Mouse (Mus musculus) limb, embryonic 11.5 days (tissue): ENCODE data around the gene Tmem50a. TPM values are rescaled to one million over a fixed set of nuclear protein-coding genes. Genes with fewer than 3 reads are reported as not detected.

Experiments
- ATAC-seq: fragments of 200-750 bp; cut with Nextera tagmentation; 2 replicates; pipeline ENCODE4 v1.8.0; 2017; ENCODE audit warnings: low read depth; ENCODE audit not compliant: insufficient number of reproducible peaks, low FRiP score, low TSS enrichment
- DNase-seq: peaks from one replicate; pipeline ENCODE4 v3.0.0-alpha.2; 2015; ENCODE audit warnings: low spot score
- H3K27ac ChIP-seq: fragments of 300-500 bp; sonication (generic); replicated peaks from 2 replicates; pipeline ENCODE4 v1.5.1; 2014; ENCODE audit warnings: low read depth, mild to moderate bottlenecking, low read length
- H3K27me3 ChIP-seq: fragments of 300-500 bp; sonication (generic); 2 replicates; pipeline ENCODE4 v1.6.1; 2014; ENCODE audit warnings: mild to moderate bottlenecking, low read length, mixed read lengths; ENCODE audit not compliant: control insufficient read depth, insufficient read depth
- H3K36me3 ChIP-seq: fragments of 300-500 bp; sonication (generic); 2 replicates; pipeline ENCODE4 v1.6.1; 2014; ENCODE audit warnings: mild to moderate bottlenecking, low read length, moderate library complexity, mixed read lengths; ENCODE audit not compliant: control insufficient read depth, insufficient read depth
- H3K4me1 ChIP-seq: fragments of 300-500 bp; sonication (generic); 2 replicates; pipeline ENCODE4 v1.6.1; 2014; ENCODE audit warnings: low read length, mixed read lengths; ENCODE audit not compliant: control insufficient read depth, insufficient read depth
- H3K4me2 ChIP-seq: fragments of 300-500 bp; sonication (generic); 2 replicates; pipeline ENCODE4 v1.6.1; 2014; ENCODE audit warnings: low read depth, mild to moderate bottlenecking, moderate library complexity; ENCODE audit not compliant: severe bottlenecking
- H3K4me3 ChIP-seq: fragments of 300-500 bp; sonication (generic); 2 replicates; pipeline ENCODE4 v1.5.1; 2014; ENCODE audit warnings: low read depth, low read length
- H3K9ac ChIP-seq: fragments of 300-500 bp; sonication (generic); 2 replicates; pipeline ENCODE4 v1.6.1; 2014; ENCODE audit warnings: mild to moderate bottlenecking, low read length
- H3K9me3 ChIP-seq: fragments of 300-500 bp; sonication (generic); 2 replicates; pipeline ENCODE4 v1.6.1; 2016; ENCODE audit warnings: low read length; ENCODE audit not compliant: control insufficient read depth
- WGBS: fragments of 180-500 bp; shearing (Covaris S2); extraction: QIAGEN DNeasy Blood & Tissue Kit; methylation state at CpG from one replicate; pipeline ENCODE4 v1.1.7; 2014; 5-methylcytosine and 5-hydroxymethylcytosine counted together
- polyA plus RNA-seq: library from polyadenylated mRNA; unstranded; fragments of >200 nt; fragmentation: Nextera tagmentation; extraction: Ambion mirVana; gene quantifications from 2 replicates; pipeline ENCODE4 v1.2.1, GENCODE M21; 2014

The Tmem50a gene
- polyA plus RNA-seq, 1 experiment from 2014 or later: 154 TPM

GRCm38 (mm10) chr4:134856056-134856455, 58.8 kb downstream of the Tmem50a start:
- Histone ChIP-seq H3K4me2 (no peak overlapping the region), H3K4me3 (no peak overlapping the region), H3K27me3 (0 out of 2 replicates have a peak, but pooled peaks cover 2% of the 10 kb centered on the region), H3K27ac (no peak overlapping the region), H3K4me1 (peaks cover 9% of the 10 kb centered on the region), H3K9me3 (no peaks in the 10 kb centered on the region), H3K36me3 (no peaks in the 10 kb centered on the region), H3K9ac (no peak overlapping the region)
- ATAC-seq (no peak), DNase-seq (no peak)
- WGBS: 44% methylated on average over 5 of the region's 5 CpGs

- Histone ChIP-seq H3K27me3 (0 out of 2 replicates have a peak, but pooled peaks cover 2% of the 10 kb centered on the region), H3K27ac (no peak overlapping the region), H3K4me1 (peaks cover 9% of the 10 kb centered on the region), H3K36me3 (no peaks in the 10 kb centered on the region), H3K4me3 (no peak overlapping the region), H3K9ac (no peak overlapping the region), H3K9me3 (no peaks in the 10 kb centered on the region), H3K4me2 (no peak overlapping the region)
- no peak for ATAC-seq
- no peak for DNase-seq
- 55% methylated on average over 3 of the region's 3 CpGs for WGBS
Observed at GRCm38 (mm10) chr4:134855371-134855770, 59.5 kb downstream of the Tmem50a start.

- Histone ChIP-seq H3K4me2 (peak overlapping the region; percentile 80), H3K27me3 (0 out of 2 replicates have a peak, but pooled peaks cover 2% of the 10 kb centered on the region), H3K4me3 (peak overlapping the region; percentile 95), H3K9me3 (no peaks in the 10 kb centered on the region), H3K36me3 (no peaks in the 10 kb centered on the region), H3K27ac (no peak overlapping the region; the same call in 1 of the 2 replicates), H3K4me1 (peaks cover 9% of the 10 kb centered on the region), H3K9ac (peak overlapping the region; percentile 98)
- under 1% methylated on average over 89 of the region's 91 CpGs for WGBS
- DNase-seq (peak; percentile 94), ATAC-seq (peak; percentile 93)
Observed at GRCm38 (mm10) chr4:134853637-134854485, 61.0 kb downstream of the Tmem50a start.

- Histone ChIP-seq H3K4me3 (peak within 1 kb of the TSS; percentile 95), H3K4me2 (peak within 1 kb of the TSS; percentile 83), H3K27ac (peak within 1 kb of the TSS; percentile 81), H3K27me3 (0 out of 2 replicates have a peak, but pooled peaks cover 2% of the 10 kb centered on the region), H3K9ac (peak within 1 kb of the TSS; percentile 98), H3K4me1 (peaks cover 9% of the 10 kb centered on the region), H3K9me3 (no peaks in the 10 kb centered on the region), H3K36me3 (no peaks in the 10 kb centered on the region)
- 0% methylated on average over 38 of the region's 38 CpGs for WGBS
- DNase-seq: peak; percentile 99
- peak; percentile 93 for ATAC-seq
Observed at GRCm38 (mm10) chr4:134853259-134853636, 61.6 kb downstream of the Tmem50a start, which contains the start of gene Maco1. Gene Maco1, minus strand, starts transcription at chr4:134853345.

- H3K4me2 ChIP-seq: peak overlapping the region; percentile 83
- peak overlapping the region; percentile 98 for H3K9ac ChIP-seq
- H3K9me3 ChIP-seq: no peaks in the 10 kb centered on the region
- under 1% methylated on average over 59 of the region's 106 CpGs for WGBS
- DNase-seq (peak; percentile 72), ATAC-seq (no peak)
- peak overlapping the region; percentile 81 for H3K27ac ChIP-seq
- H3K4me1 ChIP-seq: peaks cover 9% of the 10 kb centered on the region
- H3K36me3 ChIP-seq: no peaks in the 10 kb centered on the region
- 0 out of 2 replicates have a peak, but pooled peaks cover 2% of the 10 kb centered on the region for H3K27me3 ChIP-seq
- H3K4me3 ChIP-seq: peak overlapping the region; percentile 95
Observed at GRCm38 (mm10) chr4:134852438-134853255, 62.2 kb downstream of the Tmem50a start.

- no peak overlapping the region for H3K27ac ChIP-seq
- ATAC-seq (no peak), DNase-seq (peak; percentile 28)
- H3K27me3 ChIP-seq: 0 out of 2 replicates have a peak, but pooled peaks cover 2% of the 10 kb centered on the region
- H3K4me3 ChIP-seq: peak overlapping the region; percentile 95
- H3K4me2 ChIP-seq: peak overlapping the region; percentile 83
- peaks cover 9% of the 10 kb centered on the region for H3K4me1 ChIP-seq
- 15% methylated on average over 14 of the region's 14 CpGs for WGBS
- peak overlapping the region; percentile 98 for H3K9ac ChIP-seq
- H3K9me3 ChIP-seq: no peaks in the 10 kb centered on the region
- H3K36me3 ChIP-seq: no peaks in the 10 kb centered on the region
Observed at GRCm38 (mm10) chr4:134851876-134852275, 62.9 kb downstream of the Tmem50a start.

GRCm38 (mm10) chr4:134851236-134851635, 63.6 kb downstream of the Tmem50a start:
- H3K4me1 ChIP-seq: peaks cover 9% of the 10 kb centered on the region
- no peaks in the 10 kb centered on the region for H3K9me3 ChIP-seq
- no peaks in the 10 kb centered on the region for H3K36me3 ChIP-seq
- peak overlapping the region; percentile 83 for H3K4me2 ChIP-seq
- H3K4me3 ChIP-seq: no peak overlapping the region
- no peak overlapping the region for H3K9ac ChIP-seq
- H3K27ac ChIP-seq: no peak overlapping the region
- no peak for ATAC-seq
- DNase-seq: no peak
- 0 out of 2 replicates have a peak, but pooled peaks cover 2% of the 10 kb centered on the region for H3K27me3 ChIP-seq
- WGBS: 27% methylated on average over 2 of the region's 2 CpGs

- H3K27me3 ChIP-seq: no peaks in the 10 kb centered on the region
- DNase-seq (no peak), ATAC-seq (no peak)
- no peak overlapping the region for H3K4me3 ChIP-seq
- H3K9me3 ChIP-seq: no peaks in the 10 kb centered on the region
- H3K27ac ChIP-seq: no peak overlapping the region
- no peak overlapping the region for H3K4me2 ChIP-seq
- H3K4me1 ChIP-seq: peaks cover 9% of the 10 kb centered on the region
- no peaks in the 10 kb centered on the region for H3K36me3 ChIP-seq
- H3K9ac ChIP-seq: no peak overlapping the region
- 82% methylated on average over 4 of the region's 4 CpGs for WGBS
Observed at GRCm38 (mm10) chr4:134850551-134850950, 64.3 kb downstream of the Tmem50a start.
